Mouse (Mus musculus): ENCODE measurements around the gene Vti1b.

DNA sequence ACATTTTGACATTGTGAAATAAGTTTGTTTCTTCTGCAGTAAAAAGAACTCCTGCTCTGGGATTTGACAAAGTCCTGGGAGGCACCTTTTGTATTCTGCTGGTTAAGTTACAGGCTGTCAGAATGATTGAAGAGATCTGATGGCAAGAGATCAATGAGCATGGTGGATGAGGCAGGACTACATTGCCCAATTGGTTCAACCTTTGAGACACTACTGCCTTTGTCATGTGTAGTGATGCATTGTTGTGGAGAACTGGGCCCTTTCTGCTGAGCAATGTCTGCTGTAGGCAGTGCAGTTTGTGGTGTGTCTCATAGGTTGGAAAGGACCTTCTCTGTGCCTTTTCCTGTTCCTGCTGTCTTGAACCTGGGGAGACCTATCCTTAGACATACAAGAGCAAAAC lies 31.1 kb downstream of the Vti1b start:
- TF ChIP-seq CTCF (IDR thresholded peaks at IDR 0.05; ENCODE audit: insufficient read depth, low read depth, low read length) (no peak), POLR2A (IDR thresholded peaks at IDR 0.05; ENCODE audit: insufficient read depth, low read depth, low read length) (no peak)
